Mouse (Mus musculus) urinary bladder, postnatal 36 days (tissue): ENCODE measurements around the gene Slc43a1.
"Not testable (repeated sequence)": the region's sequence is repeated elsewhere in the genome, so short reads cannot be mapped to it uniquely, and the experiment has no call there.

ENCODE experiments used
- DNase-seq, 2 experiments: peaks; one replicate each; pipeline ENCODE4 v3.0.0; 2022; ENCODE audit warnings: low spot score in 2 of 2, mixed read lengths in 1 of 2

Gene Slc43a1

GRCm38 (mm10) chr2:84896686-84897085 is 58.0 kb downstream of the Slc43a1 start:
- not testable (repeated sequence) for DNase-seq

- no peak for DNase-seq
Measured at GRCm38 (mm10) chr2:84912722-84913121, 74.1 kb downstream of the Slc43a1 start.
